Comparison of ENCODE assay signal across 13 mouse cellular contexts in genomic region chr12:107762140-107762539, GRCm38 (mm10).
"Had no signal": no experiment of that assay in that cellular context is flagged by ENCODE, and none has a peak within 500 bp of the region (broad histone marks: within the 10 kb centered on the region; RNA-seq: fewer than 3 reads in every experiment).

No protein-coding gene starts in this region.

- ATAC-seq: hindbrain, embryonic 16.5 days; inflammation-experienced regulatory T-cells, adult 6 months; lung, postnatal 0 days; midbrain, embryonic 16.5 days had no signal

- H3K36me3 ChIP-seq: limb, embryonic 13.5 days; liver, embryonic 15.5 days had no signal

- H3K4me2 ChIP-seq: limb, embryonic 13.5 days; liver, embryonic 15.5 days; midbrain, embryonic 11.5 days had no signal

- H3K27ac ChIP-seq: limb, embryonic 13.5 days; liver, embryonic 15.5 days; stomach, postnatal 0 days had no signal

- H3K27me3 ChIP-seq: limb, embryonic 13.5 days; liver, embryonic 15.5 days had no signal

- DNase-seq: kidney, adult 8-10 months; kidney, postnatal 25 days; lung, adult 2 months; lung, postnatal 4 days; right cerebral cortex, adult 18-20 months had no signal

- H3K9me3 ChIP-seq: limb, embryonic 13.5 days had no signal

- H3K9ac ChIP-seq: limb, embryonic 13.5 days; liver, embryonic 15.5 days had no signal

- H3K4me1 ChIP-seq: liver, embryonic 15.5 days had no signal

- H3K4me3 ChIP-seq: limb, embryonic 13.5 days; liver, embryonic 15.5 days had no signal
